Mouse (Mus musculus): Measurements from ENCODE around the gene Rtn2.

GRCm38 (mm10) chr7:19344237-19344847 is 61.9 kb downstream of the Rtn2 start, which contains the start of gene Ercc1:
- TF ChIP-seq CTCF (IDR thresholded peaks at IDR 0.05; ENCODE audit: low read depth, low read length), result no peak
- no peak for TF ChIP-seq EP300 (IDR thresholded peaks at IDR 0.05; ENCODE audit: insufficient read depth, low read depth, low read length)
- no peak for TF ChIP-seq POLR2A (IDR thresholded peaks at IDR 0.05; ENCODE audit: insufficient read depth, low read length)

Measured in ES-Bruce4 (cell line).